Mouse (Mus musculus) ES-Bruce4 (cell line): ENCODE results near the gene Atn1. TPM values are rescaled to one million over a fixed set of nuclear protein-coding genes. Genes with fewer than 3 reads are reported as not detected.

Source experiments
- H3K27ac ChIP-seq: 2 replicates; pipeline ENCODE4 v1.5.1; 2012; ENCODE audit warnings: low read length, inconsistent platforms; ENCODE audit not compliant: insufficient read depth
- H3K27me3 ChIP-seq: 2 replicates; pipeline ENCODE4 v1.6.1; 2012; ENCODE audit warnings: mild to moderate bottlenecking, low read length, inconsistent platforms; ENCODE audit not compliant: control insufficient read depth, poor library complexity, insufficient read depth, severe bottlenecking
- H3K36me3 ChIP-seq: 2 replicates; pipeline ENCODE4 v1.6.1; 2012; ENCODE audit warnings: inconsistent platforms, mild to moderate bottlenecking, low read length, moderate library complexity; ENCODE audit not compliant: control insufficient read depth, poor library complexity, insufficient read depth, severe bottlenecking
- H3K4me1 ChIP-seq: one replicate; pipeline ENCODE4 v1.8.1; 2011; ENCODE audit warnings: low read length; ENCODE audit not compliant: control insufficient read depth, insufficient read depth
- H3K4me3 ChIP-seq: 2 replicates; pipeline ENCODE4 v1.5.1; 2011; ENCODE audit warnings: low read depth, mild to moderate bottlenecking, low read length
- H3K9ac ChIP-seq: 2 replicates; pipeline ENCODE4 v1.6.1; 2012; ENCODE audit warnings: low read depth, mild to moderate bottlenecking, inconsistent platforms; ENCODE audit not compliant: poor library complexity, severe bottlenecking
- H3K9me3 ChIP-seq: replicated peaks from 2 replicates; pipeline ENCODE4 v1.6.1; 2012; ENCODE audit warnings: mild to moderate bottlenecking, low read length, inconsistent platforms; ENCODE audit not compliant: control insufficient read depth, poor library complexity, insufficient read depth, severe bottlenecking
- CTCF ChIP-seq: IDR thresholded peaks from one replicate; pipeline ENCODE4 v1.8.1; 2011; ENCODE audit warnings: low read depth, low read length
- EP300 ChIP-seq: IDR thresholded peaks from 2 replicates; pipeline ENCODE4 v1.6.1; 2011; ENCODE audit warnings: low read depth, low read length; ENCODE audit not compliant: insufficient read depth
- POLR2A ChIP-seq: IDR thresholded peaks from one replicate; pipeline ENCODE4 v1.8.1; 2011; ENCODE audit warnings: low read length; ENCODE audit not compliant: insufficient read depth
- polyA plus RNA-seq: library from polyadenylated mRNA; stranded (reverse); fragments of >200 nt; gene quantifications from 2 replicates; pipeline ENCODE4 v1.2.4, GENCODE M21; 2011; ENCODE audit warnings: low read depth; ENCODE audit not compliant: missing spikeins, insufficient read depth, insufficient read length

Atn1 gene
- polyA plus RNA-seq, 1 experiment, result 32.0 TPM

DNA sequence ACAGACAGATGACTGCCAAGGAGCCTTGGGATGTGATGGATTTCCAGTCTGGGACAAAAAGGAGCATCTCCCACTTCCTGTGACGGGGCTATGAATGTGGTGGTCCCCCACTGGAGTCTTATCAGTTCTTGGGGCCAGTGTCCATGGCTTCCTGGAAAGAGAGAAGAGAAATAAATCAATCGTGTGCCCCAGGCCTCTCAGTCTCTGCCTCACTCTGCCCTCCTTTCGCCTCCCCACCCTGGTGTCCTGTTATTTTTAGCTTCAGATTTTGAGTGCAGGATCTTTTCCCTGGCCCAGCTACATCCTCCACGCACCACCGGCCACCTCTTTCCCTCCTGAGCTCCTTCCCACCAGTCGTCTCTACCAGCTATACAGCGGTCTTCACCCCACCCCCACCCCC is 13.7 kb upstream of the Atn1 start:
- TF ChIP-seq EP300 (no peak), CTCF (no peak), POLR2A (no peak)
- Histone ChIP-seq H3K4me1 (peaks cover 2% of the 10 kb centered on the region), H3K36me3 (no peaks in the 10 kb centered on the region), H3K27me3 (no peaks in the 10 kb centered on the region), H3K4me3 (peak overlapping the region; percentile 53; the same call in 1 of the 2 replicates), H3K9me3 (no peaks in the 10 kb centered on the region), H3K27ac (no peak overlapping the region), H3K9ac (peak overlapping the region; percentile 43)

- Histone ChIP-seq H3K9ac (peak within 1 kb of the TSS; percentile 43), H3K27ac (no peak within 1 kb of the TSS), H3K27me3 (no peaks in the 10 kb centered on the region), H3K9me3 (no peaks in the 10 kb centered on the region), H3K4me3 (peak within 1 kb of the TSS; percentile 75), H3K4me1 (peaks cover 2% of the 10 kb centered on the region), H3K36me3 (no peaks in the 10 kb centered on the region)
- TF ChIP-seq CTCF (no peak), EP300 (no peak), POLR2A (no peak)
Observed at GRCm38 (mm10) chr6:124769101-124769765, 12.9 kb upstream of the Atn1 start, which contains the start of gene Eno2. Gene Eno2, minus strand, starts transcription at chr6:124769673.

- peak overlapping the region; percentile 75 for H3K4me3 ChIP-seq
- no peak overlapping the region for H3K27ac ChIP-seq
- H3K36me3 ChIP-seq, result no peaks in the 10 kb centered on the region
- TF ChIP-seq POLR2A (no peak), CTCF (no peak), EP300 (no peak)
- H3K4me1 ChIP-seq, result peaks cover 2% of the 10 kb centered on the region
- no peaks in the 10 kb centered on the region for H3K9me3 ChIP-seq
- peak overlapping the region; percentile 43; the same call in 1 of the 2 replicates for H3K9ac ChIP-seq
- no peaks in the 10 kb centered on the region for H3K27me3 ChIP-seq
Observed at GRCm38 (mm10) chr6:124768704-124769044, 12.3 kb upstream of the Atn1 start.

- TF ChIP-seq EP300, result no peak
- no peak for TF ChIP-seq CTCF
- no peak for TF ChIP-seq POLR2A
- H3K27ac ChIP-seq, result no peak overlapping the region
- no peaks in the 10 kb centered on the region for H3K9me3 ChIP-seq
- no peaks in the 10 kb centered on the region for H3K27me3 ChIP-seq
- peak overlapping the region; percentile 75 for H3K4me3 ChIP-seq
- H3K9ac ChIP-seq, result no peak overlapping the region
- peaks cover 2% of the 10 kb centered on the region for H3K4me1 ChIP-seq
- no peaks in the 10 kb centered on the region for H3K36me3 ChIP-seq
Observed at GRCm38 (mm10) chr6:124767920-124768703, 11.8 kb upstream of the Atn1 start.

DNA sequence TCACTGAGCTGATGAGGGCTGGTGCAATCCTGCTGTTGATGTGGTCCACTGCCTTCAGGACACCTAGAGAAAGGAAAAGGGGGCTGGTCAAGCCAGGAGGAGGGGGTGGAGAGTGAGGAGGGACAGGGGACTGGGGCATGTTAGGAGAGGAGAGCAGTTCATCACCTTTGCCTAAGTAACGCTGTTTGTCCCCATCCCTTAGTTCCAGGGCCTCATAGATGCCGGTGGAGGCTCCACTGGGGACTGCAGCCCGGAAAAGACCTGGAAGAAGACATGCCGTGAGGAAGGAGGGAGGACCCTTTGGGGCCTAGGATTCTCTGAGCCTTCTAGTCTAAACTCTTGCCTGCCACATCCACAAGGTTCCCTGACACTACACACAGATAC is 11.2 kb upstream of the Atn1 start:
- no peaks in the 10 kb centered on the region for H3K9me3 ChIP-seq
- H3K9ac ChIP-seq, result no peak overlapping the region
- no peaks in the 10 kb centered on the region for H3K36me3 ChIP-seq
- H3K4me1 ChIP-seq, result peaks cover 2% of the 10 kb centered on the region
- TF ChIP-seq EP300 (no peak), CTCF (no peak), POLR2A (no peak)
- H3K27me3 ChIP-seq, result no peaks in the 10 kb centered on the region
- H3K27ac ChIP-seq, result no peak overlapping the region
- no peak overlapping the region for H3K4me3 ChIP-seq

DNA sequence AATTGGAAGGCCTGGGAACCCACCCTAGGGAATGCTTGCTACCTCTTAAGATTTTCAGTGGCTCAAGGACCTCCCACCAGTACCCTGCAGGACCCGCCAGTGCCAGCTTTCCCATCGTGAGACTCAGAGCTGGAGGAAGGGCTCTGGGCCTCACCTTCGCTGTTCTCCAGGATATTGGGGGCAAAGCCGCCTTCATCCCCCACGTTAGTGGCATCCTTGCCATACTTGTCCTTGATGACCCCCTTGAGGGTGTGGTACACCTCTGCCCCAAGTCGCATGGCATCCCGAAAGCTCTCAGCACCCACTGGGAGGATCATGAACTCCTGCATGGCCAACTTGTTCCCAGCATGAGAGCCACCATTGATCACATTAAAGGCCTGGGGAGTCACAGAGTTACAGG is 9.6 kb upstream of the Atn1 start:
- H3K4me1 ChIP-seq, result peaks cover 2% of the 10 kb centered on the region
- no peak overlapping the region for H3K9ac ChIP-seq
- no peak overlapping the region for H3K4me3 ChIP-seq
- H3K36me3 ChIP-seq, result no peaks in the 10 kb centered on the region
- no peak overlapping the region for H3K27ac ChIP-seq
- TF ChIP-seq POLR2A (no peak), EP300 (no peak), CTCF (no peak)
- no peaks in the 10 kb centered on the region for H3K27me3 ChIP-seq
- no peaks in the 10 kb centered on the region for H3K9me3 ChIP-seq
